Mouse (Mus musculus) heart, adult 2 months (tissue): ENCODE results near the gene Arid3b. TPM values are rescaled to one million over a fixed set of nuclear protein-coding genes. Genes with fewer than 3 reads are reported as not detected.
"Not testable (repeated sequence)": the region's sequence is repeated elsewhere in the genome, so short reads cannot be mapped to it uniquely, and the experiment has no call there.

Experiments used
- DNase-seq, 2 experiments: peaks; one replicate each; pipeline ENCODE4 v3.0.0; 2021
- H3K27ac ChIP-seq: fragments of 200-600 bp; 2 replicates; pipeline ENCODE4 v1.8.1; 2022
- H3K27me3 ChIP-seq: fragments of 200-500 bp; 2 replicates; pipeline ENCODE4 v1.6.1; 2012; ENCODE audit warnings: mild to moderate bottlenecking, low read length, inconsistent platforms, mixed read lengths; ENCODE audit not compliant: control insufficient read depth, insufficient read depth
- H3K36me3 ChIP-seq: fragments of 200-500 bp; 2 replicates; pipeline ENCODE4 v1.6.1; 2012; ENCODE audit warnings: low read length, inconsistent platforms; ENCODE audit not compliant: control insufficient read depth, insufficient read depth
- H3K4me1 ChIP-seq: fragments of 200-500 bp; 2 replicates; pipeline ENCODE4 v1.6.1; 2011; ENCODE audit warnings: low read length; ENCODE audit not compliant: control insufficient read depth, insufficient read depth
- H3K4me3 ChIP-seq: fragments of 200-600 bp; 2 replicates; pipeline ENCODE4 v1.8.1; 2022
- H3K79me2 ChIP-seq: fragments of 200-500 bp; replicated peaks from 2 replicates; pipeline ENCODE4 v1.6.1; 2012; ENCODE audit warnings: mild to moderate bottlenecking, inconsistent platforms, low read length, moderate library complexity, mixed read lengths; ENCODE audit not compliant: control insufficient read depth, insufficient read depth
- H3K9ac ChIP-seq: fragments of 200-500 bp; 2 replicates; pipeline ENCODE4 v1.6.1; 2012; ENCODE audit warnings: low read depth, mild to moderate bottlenecking, control low read depth, inconsistent platforms, low read length, mixed read lengths
- CTCF ChIP-seq: fragments of 200-600 bp; IDR thresholded peaks from 2 replicates; pipeline ENCODE4 v1.8.1; 2022; ENCODE audit warnings: antibody characterized with exemption, mild to moderate bottlenecking, moderate library complexity
- EP300 ChIP-seq: fragments of 200-500 bp; IDR thresholded peaks from 2 replicates; pipeline ENCODE4 v1.6.1; 2011; ENCODE audit warnings: low read depth, low read length, control low read depth; ENCODE audit not compliant: insufficient read depth
- POLR2A ChIP-seq: fragments of 200-500 bp; IDR thresholded peaks from 2 replicates; pipeline ENCODE4 v1.6.1; 2011; ENCODE audit warnings: mild to moderate bottlenecking, low read depth, low read length, control low read depth; ENCODE audit not compliant: insufficient read depth
- WGBS: fragments of 180-500 bp; shearing (Covaris S2); methylation state at CpG from one replicate; pipeline ENCODE4 v1.1.7; 2018; 5-methylcytosine and 5-hydroxymethylcytosine counted together
- intact Hi-C: fragments of 180-260 bp; cut with DNase I; formaldehyde crosslinking; loops from one replicate; pipeline ENCODE4 v1.15.1; 2025
- long read RNA-seq: library from polyadenylated mRNA; stranded (forward); transcript quantifications from one replicate; pipeline ENCODE4 v2.0.0, GENCODE M21; 2021
- polyA plus RNA-seq: library from polyadenylated mRNA; depleted of rRNA; stranded (reverse); fragments of >200 nt; gene quantifications from 2 replicates; pipeline ENCODE4 v1.2.3, GENCODE M21; 2012; rRNA removed
- total RNA-seq, 2 experiments: library from RNA; stranded (reverse); gene quantifications; 2 replicates each; pipeline ENCODE4 v1.2.3; 2021

Arid3b gene
- total RNA-seq (1 to 10 TPM; 4.0 to 4.6 TPM), polyA plus RNA-seq (3.6 and 3.8 TPM in 2 replicates)
- long read RNA-seq, partial matches to known transcripts = 0 of 2 reads
- long read RNA-seq, other reads (novel, unspliced or antisense) = 1 of 2 reads

DNA sequence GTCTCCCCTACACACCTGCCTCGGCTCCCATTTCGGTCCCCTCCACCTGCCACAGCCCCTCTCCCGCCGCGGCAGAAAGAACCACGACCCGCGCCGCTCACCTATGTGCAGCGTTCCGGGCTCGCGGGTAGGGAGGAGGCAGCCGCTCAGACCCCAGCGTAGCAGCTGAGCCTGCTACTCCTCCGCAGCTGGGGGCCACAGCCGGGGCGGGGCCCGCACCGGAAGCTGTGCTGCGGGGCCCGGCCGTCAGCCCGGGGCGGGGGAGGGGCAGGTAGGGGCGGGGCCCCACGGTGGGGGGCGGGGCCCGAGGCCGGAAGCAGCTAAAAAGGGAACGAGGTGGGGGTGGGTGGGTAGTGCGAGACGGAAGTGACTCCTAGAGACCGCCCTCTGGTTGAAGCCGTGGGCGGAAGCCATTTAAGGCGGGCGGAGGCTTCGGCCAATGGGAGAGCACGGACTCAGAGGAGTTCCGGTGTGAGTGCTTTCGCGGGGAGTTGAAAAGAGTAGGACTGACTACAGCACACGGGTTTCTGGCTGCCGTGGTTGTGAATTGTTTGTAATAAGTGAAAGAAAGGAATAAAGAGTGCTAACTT, at the start of gene Arid3b:
TSS of gene Arid3b (minus strand) at position 213 of the 590 bp plus-strand sequence.
- WGBS = under 1% methylated on average over 44 of the region's 45 CpGs
- TF ChIP-seq CTCF (0 out of 2 replicates have a peak, but pooled peaks have one; percentile 6), POLR2A (0 out of 2 replicates have a peak, but pooled peaks have one; percentile 48), EP300 (no peak)
- Histone ChIP-seq H3K27me3 (no peaks in the 10 kb centered on the region), H3K4me1 (peaks cover 2% of the 10 kb centered on the region), H3K9ac (peak within 1 kb of the TSS; percentile 97), H3K36me3 (peaks cover 3% of the 10 kb centered on the region; the same call in 1 of the 2 replicates), H3K27ac (peak within 1 kb of the TSS; percentile 77), H3K4me3 (peak within 1 kb of the TSS; percentile 84), H3K79me2 (no peaks in the 10 kb centered on the region)
- intact Hi-C loops = loop anchor here (2.0 to 10.0 kb wide), 3 partner anchors 72 to 762 kb away; partner anchors contain the start of genes Clk3, Sin3a and Ubl7
- peak; percentile 90 to 93 for DNase-seq

DNA sequence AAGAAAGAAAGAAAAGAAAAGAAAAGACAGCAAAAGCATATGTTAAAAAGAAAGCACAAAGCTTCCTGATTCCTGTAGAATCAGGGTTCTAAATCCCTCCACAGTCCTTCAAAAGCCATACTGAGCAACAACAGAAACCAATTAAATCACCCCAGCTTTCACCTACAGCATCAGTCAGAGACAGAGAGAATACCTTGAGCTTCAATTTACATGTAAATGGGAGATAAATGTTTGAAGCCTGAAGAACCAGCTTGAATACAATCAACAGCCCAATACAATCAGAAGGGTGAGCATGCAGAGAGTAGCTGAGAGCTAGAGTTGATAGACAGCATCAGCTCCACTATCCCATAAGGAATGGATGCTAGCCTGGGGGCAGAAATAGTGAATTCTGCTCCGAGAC, 46.8 kb upstream of the Arid3b start:
- 63% methylated on average over 1 of the region's 1 CpGs for WGBS
- DNase-seq = no peak
- Histone ChIP-seq H3K4me3 (no peak overlapping the region), H3K36me3 (no peaks in the 10 kb centered on the region), H3K79me2 (no peaks in the 10 kb centered on the region), H3K27me3 (no peaks in the 10 kb centered on the region), H3K27ac (no peak overlapping the region), H3K9ac (no peak overlapping the region), H3K4me1 (peaks cover 1% of the 10 kb centered on the region)
- TF ChIP-seq CTCF (no peak), EP300 (no peak), POLR2A (no peak)
- intact Hi-C loops = no loop called here

DNA sequence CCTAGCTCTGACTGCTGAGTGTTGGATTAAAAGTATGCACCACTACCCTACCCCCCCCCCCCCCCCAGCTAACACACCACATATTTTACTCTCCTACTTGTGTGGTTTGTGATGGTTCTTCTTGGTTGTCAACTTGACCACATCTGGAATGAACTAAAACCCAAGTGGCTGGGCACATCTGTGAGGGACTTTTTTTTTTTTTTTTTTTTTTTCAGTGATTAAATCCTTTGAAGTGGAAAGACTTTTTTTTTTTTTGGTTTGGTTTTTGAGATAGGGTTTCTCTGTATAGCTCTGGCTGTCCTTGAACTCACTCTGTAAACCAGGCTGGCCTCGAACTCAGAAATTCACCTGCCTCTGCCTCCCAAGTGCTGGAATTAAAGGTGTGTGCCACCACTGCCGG, 45.2 kb upstream of the Arid3b start:
- H3K4me1 ChIP-seq, H3K27me3 ChIP-seq, H3K79me2 ChIP-seq, intact Hi-C loops, H3K36me3 ChIP-seq, H3K27ac ChIP-seq, H3K9ac ChIP-seq, DNase-seq, H3K4me3 ChIP-seq: not testable (repeated sequence)
- 88% methylated on average over 2 of the region's 2 CpGs for WGBS

DNA sequence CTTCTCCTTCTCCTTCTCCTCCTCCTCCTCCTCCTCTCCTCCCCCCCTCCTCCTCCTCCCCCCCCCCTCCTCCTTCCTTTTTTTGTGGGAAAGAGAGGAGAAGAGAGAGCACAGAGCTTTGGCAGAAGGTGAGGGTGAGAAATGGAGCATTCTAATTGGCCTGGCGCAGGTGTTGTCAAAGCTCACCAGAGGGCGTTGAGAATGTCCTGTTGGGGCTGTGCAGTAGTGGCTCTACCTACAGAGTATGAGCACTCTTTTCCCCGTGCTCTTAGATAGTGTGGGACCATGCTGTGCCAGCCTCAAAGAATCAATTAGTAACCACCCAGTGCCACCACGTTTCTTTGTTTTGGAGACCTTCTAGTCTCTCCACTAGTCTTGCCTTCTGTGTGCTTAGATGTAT, 43.7 kb upstream of the Arid3b start:
- intact Hi-C loops = no loop called here
- TF ChIP-seq EP300 = no peak
- TF ChIP-seq POLR2A = no peak
- TF ChIP-seq CTCF = no peak

DNA sequence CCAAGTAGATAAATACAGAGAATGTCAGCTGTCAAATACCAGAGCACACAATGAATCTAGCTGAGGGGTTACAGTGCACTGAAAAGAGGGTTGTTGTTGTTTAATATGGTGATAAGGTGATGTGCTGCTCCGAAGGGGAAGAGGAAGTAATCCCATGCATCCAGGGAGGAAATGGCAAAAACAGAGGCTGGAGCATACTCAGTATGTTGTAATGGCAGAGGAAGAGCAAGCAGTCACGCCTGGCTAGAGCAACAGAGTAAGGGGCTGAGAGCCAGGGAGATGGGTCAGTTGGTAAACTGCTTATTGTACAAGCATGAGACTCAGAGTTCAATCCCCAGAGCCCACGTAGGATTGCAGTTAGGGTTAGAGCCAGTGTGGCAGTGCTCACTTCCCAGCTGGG, 42.6 kb upstream of the Arid3b start:
- TF ChIP-seq CTCF (no peak), EP300 (no peak), POLR2A (no peak)

More for the DNA sequence above, 43.7 kb upstream of the Arid3b start:
- no peak for DNase-seq
- WGBS = 27% methylated on average over 4 of the region's 4 CpGs
- Histone ChIP-seq H3K4me3 (no peak overlapping the region), H3K36me3 (no peaks in the 10 kb centered on the region), H3K4me1 (peaks cover 1% of the 10 kb centered on the region), H3K27ac (no peak overlapping the region), H3K27me3 (no peaks in the 10 kb centered on the region), H3K9ac (no peak overlapping the region), H3K79me2 (no peaks in the 10 kb centered on the region)

DNA sequence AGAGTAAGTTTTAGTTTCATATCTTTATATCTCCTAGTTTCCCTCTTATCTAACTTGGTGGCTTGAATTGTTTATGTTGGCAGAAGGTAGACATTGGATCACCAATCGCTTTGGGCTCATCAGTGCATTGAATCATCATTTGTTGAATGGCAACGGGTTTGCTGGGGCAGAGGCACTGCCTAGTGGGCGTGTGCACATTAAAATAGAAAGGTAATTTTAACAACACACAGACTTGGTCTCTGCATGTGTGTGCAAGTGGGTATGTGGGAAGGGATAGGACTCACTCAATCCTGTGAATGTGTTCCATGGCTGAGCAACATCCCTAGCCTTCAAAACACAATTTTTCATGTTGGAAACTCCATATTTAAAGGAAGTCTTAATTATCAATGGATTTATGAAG, 38.4 kb upstream of the Arid3b start:
- 46% methylated on average over 3 of the region's 3 CpGs for WGBS
- TF ChIP-seq POLR2A (no peak), EP300 (no peak), CTCF (no peak)
- Histone ChIP-seq H3K9ac (no peak overlapping the region), H3K27ac (no peak overlapping the region), H3K79me2 (no peaks in the 10 kb centered on the region), H3K36me3 (no peaks in the 10 kb centered on the region), H3K4me1 (peaks cover 1% of the 10 kb centered on the region), H3K4me3 (no peak overlapping the region), H3K27me3 (no peaks in the 10 kb centered on the region)
- DNase-seq = no peak
- intact Hi-C loops = no loop called here

More for the DNA sequence above, 42.6 kb upstream of the Arid3b start:
- Histone ChIP-seq H3K79me2 (no peaks in the 10 kb centered on the region), H3K4me1 (peaks cover 1% of the 10 kb centered on the region), H3K9ac (no peak overlapping the region), H3K4me3 (no peak overlapping the region), H3K27ac (no peak overlapping the region), H3K36me3 (no peaks in the 10 kb centered on the region), H3K27me3 (no peaks in the 10 kb centered on the region)
- no peak for DNase-seq
- intact Hi-C loops = no loop called here
- WGBS = 26% methylated on average over 3 of the region's 3 CpGs
